Mouse (Mus musculus) c-Kit-positive CD71-positive TER-119-positive erythroid progenitor cells, embryonic 14.5 days (primary cell): Measurements from ENCODE around the gene D330020A13Rik.
"Not testable (repeated sequence)": the region's sequence is repeated elsewhere in the genome, so short reads cannot be mapped to it uniquely, and the experiment has no call there.

ENCODE experiments used
- DNase-seq: peaks from one replicate; pipeline ENCODE4 v3.0.0-alpha.2; 2013; ENCODE audit warnings: low spot score

The D330020A13Rik gene

DNA sequence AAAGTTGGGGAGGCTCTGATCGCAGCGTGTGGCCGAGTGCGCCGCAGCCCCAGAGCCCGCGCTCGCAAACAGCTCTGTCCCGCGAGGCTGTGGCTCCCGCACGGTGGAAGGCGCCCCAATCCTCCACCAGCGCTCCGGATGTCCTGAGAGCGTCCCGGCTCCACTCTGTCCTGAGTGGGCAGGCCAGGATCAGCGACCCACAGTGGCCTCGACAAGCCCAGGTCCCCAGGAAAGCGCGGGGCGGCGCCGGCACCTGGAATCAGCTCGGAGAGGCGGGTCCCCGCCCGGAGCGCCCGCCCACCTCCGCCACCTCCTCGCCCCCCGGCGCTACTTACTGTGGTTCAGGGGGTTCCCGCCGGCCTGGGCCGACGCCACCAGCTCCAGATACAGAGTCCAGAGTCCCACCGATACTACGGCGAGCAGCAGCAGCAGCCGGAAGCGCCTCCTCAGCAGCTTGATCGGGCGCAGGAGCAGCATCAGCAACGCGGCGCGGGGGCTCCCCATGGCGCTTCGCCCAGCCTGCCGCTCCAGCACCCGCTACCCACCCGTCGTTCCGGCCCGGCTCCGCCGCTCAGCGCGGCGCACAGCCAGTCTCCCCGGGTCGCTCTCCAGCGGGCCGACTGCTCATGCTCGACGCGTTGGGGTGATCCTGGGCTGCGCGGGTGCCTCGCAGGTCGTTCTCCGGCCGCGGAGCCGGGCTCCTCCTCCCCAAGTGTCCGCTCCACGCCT, at the start of gene D330020A13Rik, which contains the start of gene B4galnt3:
Gene D330020A13Rik (plus strand): TSS at position 309 of the 729 bp plus-strand sequence.
Gene B4galnt3 (minus strand): TSS at position 504 of the 729 bp plus-strand sequence.
- DNase-seq = no peak

DNA sequence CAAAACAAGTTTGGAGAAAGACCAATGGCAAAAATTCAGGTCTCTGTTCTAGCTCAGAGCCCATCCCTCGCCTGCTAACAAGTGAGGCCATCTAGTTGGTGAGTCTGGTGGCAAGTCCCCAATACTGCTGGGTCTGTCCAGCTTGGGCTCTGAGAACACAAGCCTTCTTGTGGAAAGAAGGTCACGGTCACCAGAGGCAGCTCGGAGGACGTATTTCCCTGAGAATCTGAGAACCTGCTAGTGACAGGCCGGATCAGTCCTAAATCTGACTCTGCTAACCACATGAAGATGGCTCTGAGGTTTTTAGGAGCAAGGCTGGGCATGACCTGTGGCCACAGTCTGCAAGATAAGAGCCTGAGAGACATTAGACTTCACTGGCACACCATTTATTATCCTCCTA, 47.5 kb upstream of the D330020A13Rik start:
- no peak for DNase-seq

DNA sequence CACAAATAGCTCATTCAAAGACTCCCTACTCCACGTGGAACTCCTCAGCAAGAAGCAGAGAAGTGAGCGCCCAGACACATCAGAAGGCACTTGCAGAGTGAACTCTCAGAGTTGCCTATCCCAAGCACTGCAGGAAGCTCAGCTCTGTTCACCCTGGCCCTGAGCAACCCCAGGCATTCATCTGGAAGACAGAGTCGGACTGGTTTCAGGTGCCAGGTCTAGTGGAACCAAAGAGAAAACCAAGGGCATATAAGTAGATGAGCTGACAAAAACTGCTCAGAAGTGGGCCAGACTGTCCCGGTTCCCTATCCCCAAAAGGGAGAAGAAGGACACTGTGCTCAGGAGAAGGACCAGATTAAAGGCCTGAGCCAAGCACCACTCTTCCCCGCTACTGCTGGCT, 44.3 kb upstream of the D330020A13Rik start:
- no peak for DNase-seq

DNA sequence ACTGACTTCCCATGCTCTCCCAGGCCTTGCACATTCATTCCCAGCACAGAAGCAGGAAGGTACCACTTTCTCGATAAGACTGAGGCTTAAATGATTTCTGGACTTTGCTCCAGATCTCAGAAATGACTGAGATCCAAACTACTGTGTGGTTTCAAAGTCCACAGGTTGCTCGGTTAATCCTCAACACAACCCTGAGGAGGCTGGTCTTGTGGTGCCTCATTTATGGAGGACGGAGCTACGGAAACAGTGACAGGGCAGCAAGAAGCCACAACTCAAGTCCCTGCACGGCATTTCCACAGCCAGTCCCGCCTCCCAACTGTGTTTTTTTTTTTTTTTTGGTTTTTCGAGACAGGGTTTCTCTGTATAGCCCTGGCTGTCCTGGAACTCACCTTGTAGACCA, 43.2 kb upstream of the D330020A13Rik start:
- DNase-seq = no peak

DNA sequence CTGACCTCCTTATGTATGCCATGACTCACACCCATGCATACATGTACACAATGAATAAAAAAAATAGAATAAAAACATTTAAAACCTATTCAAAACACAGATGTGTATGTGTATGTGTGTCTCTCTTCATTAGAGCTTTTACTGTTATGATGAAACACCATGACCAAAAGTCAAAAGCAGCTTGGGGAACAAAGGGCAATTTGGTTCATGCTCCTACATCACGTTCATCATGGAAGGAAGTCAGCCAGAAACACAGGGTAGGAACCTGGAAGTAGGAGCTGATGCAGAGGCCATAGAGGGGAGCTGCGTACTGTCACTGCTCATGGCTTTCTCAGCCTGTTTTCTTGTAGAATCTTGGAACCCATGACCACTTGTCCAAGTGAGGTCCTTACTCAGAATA, 41.4 kb upstream of the D330020A13Rik start:
- no peak for DNase-seq

DNA sequence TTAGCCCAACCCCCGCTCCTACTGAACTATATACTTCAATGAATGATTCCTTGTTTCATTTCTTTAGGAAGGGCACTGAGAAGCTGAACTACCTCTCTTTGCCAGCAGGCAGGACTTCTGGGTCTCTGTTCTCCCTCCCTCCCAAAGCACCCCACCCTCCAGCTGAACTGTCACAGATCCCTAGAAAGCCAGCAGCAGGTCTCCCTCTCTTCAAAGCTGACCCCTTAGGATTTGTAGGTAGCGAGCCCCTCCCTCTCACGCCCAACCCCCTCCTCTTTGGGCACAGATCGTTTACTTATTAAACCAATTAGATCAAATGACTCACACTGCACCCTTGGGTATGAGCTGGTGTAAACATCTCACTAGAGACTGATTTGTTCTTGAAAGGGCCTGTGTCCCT, 39.5 kb upstream of the D330020A13Rik start:
- DNase-seq = no peak

DNA sequence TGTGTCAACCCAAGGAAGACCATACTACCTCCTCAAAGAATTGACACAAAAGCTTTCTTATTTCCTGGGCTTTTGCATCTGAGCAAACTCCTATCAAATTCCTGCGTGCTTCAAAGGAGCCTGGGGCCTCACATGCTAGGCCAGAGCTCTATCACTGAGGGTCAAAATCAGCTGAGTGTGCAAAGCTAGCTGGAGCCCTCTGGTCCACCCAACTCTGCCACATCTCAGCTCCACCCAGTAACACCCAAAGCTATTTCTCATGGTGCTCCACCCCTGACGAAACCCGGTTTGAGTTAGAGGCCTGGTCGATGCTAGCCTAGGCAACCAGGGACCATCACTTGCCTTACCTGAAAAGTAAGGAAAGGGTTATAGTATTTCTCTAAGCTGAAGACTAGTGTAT, 39.0 kb upstream of the D330020A13Rik start:
- no peak for DNase-seq

DNA sequence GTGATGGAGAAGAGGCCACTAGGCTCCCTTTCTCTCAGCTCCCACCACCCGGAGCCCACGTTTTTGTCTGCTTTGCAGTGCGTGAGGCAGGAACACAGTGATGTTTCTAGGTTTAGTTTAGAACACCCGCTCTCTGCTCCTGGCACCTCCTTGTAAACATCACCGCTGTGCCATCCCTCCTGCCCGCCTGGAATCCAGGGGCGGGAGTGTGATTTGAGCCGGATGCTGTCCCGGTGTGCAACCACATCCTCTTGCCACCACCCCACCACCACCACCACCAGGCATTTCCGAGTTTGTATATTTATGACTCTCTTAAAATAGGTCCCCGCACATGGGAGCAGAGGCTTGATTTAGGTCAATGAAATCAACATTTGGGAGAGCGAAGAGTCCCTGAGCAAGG, 38.5 kb upstream of the D330020A13Rik start:
- DNase-seq = no peak

DNA sequence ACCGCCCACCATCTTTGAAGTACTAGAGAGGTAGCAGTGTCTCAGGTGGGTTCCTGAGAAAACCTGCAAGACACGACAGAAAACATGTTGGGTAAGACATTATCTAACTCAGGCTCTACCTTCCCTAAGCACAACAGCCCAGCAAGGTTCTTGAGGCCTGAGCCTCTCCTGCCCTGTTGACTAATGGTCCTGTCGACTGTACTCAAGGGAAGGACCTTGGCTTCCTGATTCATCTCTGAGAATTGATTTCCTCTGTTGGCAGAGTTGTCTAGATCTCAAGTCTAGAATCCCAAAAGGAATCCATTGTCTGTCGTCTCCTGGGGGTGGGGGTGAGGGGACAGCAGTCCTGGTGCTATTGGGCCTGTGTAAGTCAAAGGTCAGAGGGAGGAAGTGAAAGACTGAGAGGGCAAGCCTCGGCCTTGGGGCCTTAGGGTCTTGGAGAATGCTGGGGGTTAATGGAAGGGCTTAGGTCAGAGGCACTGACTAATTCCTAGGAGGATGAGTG, 37.7 kb upstream of the D330020A13Rik start:
- no peak for DNase-seq

DNA sequence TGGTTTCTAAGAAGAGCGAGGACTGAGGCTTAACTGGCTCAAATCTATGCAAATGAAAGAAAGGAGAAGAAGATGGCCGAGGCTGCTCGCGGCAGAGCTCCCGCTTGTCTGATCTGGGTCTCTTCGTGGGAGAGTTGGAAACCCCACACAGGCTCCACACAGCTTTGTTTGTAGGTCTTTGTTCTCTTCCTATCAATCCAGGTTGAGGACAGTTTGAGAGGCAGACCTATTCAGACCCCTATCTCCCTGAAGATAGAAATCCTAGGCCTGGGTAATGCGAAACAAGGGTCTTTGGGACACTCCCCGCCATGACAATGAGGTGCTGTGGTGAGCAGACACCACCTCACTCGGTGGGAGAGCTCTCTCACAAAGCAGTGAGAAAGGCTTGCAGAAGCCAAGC, 34.7 kb upstream of the D330020A13Rik start:
- DNase-seq = no peak

DNA sequence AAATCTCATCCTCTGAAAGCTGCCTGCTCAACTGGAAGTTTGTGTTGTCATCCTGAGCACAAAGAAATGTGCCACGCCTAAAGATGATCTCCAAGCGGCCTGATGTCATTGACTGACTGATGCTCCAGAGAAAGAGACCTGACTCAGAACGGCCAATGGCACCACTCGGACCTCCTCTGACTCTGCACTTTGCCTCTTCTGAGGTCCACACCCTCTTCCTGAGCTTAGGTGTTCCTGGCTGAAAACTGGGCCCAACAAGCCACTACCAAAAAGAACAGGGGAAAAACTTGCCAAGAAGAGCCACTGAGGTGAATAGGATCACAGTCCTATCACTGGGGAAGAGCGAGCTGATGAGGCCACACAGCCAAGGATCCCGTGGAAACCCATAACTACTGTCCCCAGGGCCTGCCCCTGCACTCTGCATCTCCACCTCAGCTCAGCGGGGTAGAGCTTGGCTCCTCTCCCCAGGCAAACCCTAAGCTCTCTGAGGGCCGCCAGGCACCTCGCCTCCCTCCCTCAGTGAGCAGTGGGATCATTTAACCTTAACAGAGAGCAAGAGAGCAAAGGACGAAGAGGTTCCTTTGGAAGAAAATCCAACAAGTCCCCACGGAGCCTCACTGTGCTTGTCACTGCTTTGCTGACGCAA, 31.2 kb upstream of the D330020A13Rik start:
- DNase-seq = no peak

DNA sequence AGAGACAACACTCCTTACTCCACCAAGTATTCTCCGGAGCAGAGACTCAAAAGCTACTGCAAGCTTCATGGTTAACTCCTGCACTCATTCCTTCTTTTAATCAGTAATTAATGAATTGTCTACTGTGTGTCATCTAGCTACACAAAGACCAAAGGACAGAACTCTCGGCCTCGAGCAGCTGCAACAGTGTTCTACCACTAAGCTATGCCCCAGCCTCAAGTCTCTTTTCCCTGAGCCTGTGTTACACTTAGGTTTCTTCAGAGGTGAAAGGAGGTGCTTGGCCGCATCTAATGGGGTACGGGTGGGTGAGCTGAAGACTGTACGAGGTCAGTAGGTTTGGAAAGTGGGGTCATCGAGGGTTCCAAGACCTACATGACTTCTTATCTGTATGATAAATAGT, 30.6 kb upstream of the D330020A13Rik start:
- no peak for DNase-seq

DNA sequence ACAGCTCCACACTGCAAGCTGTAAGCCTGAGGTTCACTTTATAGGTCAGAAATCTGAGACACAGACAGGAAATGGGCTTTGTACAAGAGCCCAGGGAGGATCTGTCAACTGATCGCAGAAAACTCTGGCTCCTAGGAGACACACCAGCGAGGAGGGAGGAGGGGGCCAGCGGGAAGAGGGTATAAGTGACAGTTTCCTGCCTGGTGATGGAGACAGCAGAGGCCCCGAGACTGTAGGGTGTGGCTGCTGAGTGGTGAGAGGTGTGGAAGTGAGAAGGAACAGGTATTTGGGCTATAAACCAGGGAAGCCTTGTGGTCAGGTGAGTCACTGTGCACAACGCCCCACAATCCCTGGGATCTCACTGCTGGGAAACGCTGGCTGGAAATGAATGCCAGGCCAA, 30.0 kb upstream of the D330020A13Rik start:
- DNase-seq = no peak

DNA sequence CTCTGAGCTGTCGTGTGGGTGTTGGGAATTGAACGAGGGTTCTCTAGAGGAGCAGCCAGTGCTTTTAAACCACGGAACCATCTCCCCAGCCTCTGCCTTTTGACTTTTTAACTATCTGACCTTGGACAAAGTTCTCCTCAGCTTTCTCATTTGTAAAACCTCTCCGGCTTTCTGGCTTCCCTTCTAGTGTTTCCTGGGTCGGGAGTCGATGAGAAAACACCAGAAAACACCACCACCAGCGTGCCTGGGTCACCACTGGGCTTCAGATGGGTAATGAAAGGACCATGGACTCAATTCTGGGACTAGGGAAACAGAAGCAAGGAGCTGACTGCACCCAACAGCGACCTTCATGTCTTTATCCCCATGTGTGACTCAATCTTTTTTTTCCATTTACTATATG, 20.0 kb upstream of the D330020A13Rik start:
- DNase-seq = no peak

DNA sequence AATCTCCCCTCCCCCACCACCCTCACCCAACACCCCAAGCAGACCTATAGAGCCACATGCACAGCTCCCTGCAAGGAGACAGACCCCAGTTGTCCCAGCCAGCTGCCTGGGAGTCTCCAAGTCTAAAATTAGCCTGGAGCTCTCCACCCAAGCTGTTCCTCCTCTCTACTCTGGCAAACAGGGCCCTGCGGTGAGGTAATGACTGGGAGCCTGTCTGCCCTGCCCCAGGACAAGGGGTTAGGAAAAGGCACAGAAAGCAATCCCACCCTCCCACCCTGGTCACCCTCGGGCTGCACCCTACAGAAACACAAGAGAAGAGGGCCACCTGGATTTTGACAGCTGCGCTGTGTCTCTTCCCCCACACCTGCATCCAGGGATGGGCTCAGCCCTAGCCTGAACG, 19.3 kb upstream of the D330020A13Rik start:
- no peak for DNase-seq

DNA sequence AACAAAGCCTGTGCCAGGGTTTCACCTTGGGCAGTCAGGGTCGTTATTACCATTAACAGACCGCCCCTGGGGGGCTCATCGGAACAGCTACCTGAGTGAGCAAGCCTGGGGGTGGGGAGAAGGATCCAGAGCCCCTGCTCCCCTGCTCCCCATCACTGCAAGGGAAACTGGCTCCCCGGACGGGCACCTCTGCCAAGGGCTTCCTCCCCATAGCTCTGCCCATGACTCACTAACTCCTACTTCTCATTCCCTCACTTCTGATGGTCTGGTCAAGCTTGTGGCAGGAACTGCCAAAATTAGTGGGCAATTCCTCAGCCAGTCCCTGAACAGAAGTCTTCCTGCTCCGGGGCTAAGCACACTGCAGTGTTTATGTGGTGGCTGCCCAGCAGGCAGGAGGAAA, 18.9 kb upstream of the D330020A13Rik start:
- DNase-seq = no peak

DNA sequence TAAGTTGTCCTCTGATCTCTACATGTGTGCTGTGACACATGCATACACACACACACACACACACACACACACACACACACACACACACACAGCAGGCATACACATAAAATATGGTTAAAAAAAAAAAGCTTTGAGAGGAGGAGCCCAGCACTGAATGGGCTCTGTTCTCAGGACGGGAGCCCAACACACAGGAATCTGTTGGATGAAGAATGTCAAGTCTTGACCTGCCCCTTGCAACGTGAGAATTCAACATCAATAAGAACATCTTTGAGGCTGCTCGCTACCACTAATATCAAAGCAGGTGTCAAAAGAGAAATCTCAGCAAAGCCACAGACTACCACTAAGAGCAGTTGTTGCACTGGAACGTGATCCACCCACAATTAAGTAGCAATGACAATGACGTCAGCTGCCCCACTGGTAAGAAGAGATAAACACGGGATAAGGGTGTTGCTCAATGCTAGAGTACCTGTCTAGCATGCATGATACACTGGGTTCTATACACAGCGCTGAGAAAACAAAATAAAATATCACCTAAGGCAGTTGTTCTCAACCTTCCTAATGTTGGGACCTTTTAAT, 17.2 kb upstream of the D330020A13Rik start:
- DNase-seq = no peak

DNA sequence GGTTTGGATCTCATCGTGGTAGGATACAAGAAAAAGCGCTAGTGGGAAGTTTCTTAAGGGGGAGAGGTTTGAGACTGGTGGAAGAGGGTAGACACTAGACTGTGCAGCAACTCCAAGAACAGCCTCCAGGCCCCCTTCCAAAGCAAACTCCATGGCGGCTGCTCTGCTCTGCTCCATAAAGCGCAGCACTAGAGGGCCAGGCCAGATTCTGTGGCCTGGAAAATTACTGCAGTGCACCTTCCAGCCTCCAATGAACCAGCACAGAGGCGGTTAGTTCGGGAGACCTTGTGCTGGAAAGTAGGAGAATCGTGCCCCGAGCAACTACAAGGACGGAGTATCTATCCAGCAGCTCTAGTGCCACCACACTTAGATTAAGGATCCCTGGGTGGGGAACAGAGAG, 6.9 kb upstream of the D330020A13Rik start:
- no peak for DNase-seq

DNA sequence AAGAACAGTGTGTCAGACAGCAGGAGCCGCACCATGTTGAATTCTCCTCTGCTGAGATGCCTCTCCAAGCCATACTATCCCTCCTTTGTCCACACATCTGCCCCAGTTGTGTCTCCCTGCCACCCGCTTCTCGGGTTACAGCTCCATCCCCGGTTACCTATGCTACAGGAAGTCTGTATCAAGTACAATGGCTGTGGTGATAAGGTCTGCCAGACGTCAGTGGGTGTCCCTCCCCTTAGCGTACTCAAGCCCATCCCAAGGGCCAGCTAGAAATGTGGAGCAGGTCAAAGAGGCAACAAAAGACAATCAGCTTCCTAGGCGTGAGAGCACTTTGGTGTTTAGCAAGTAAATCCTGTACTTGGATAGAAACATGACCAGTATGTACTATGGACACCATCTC, 5.6 kb upstream of the D330020A13Rik start:
- no peak for DNase-seq

DNA sequence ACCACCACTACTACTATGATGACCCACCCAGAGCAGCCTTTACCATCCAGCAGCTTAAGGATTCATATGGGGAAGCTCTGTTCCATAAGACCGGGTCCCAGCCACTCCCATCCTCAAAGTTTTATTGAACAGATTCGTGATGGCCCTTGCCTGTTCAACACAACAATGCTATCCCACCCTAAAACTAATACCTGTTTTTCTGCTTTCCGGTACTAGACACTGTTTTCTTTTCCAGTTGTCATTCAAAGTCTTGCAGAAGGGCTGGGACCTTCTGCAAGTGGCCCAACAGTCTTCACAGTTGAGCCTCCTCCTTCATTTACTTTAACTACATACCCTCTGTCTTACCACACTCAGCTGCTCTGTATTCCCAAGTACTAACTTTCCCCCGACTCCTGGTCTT, 4.7 kb upstream of the D330020A13Rik start:
- DNase-seq = no peak

DNA sequence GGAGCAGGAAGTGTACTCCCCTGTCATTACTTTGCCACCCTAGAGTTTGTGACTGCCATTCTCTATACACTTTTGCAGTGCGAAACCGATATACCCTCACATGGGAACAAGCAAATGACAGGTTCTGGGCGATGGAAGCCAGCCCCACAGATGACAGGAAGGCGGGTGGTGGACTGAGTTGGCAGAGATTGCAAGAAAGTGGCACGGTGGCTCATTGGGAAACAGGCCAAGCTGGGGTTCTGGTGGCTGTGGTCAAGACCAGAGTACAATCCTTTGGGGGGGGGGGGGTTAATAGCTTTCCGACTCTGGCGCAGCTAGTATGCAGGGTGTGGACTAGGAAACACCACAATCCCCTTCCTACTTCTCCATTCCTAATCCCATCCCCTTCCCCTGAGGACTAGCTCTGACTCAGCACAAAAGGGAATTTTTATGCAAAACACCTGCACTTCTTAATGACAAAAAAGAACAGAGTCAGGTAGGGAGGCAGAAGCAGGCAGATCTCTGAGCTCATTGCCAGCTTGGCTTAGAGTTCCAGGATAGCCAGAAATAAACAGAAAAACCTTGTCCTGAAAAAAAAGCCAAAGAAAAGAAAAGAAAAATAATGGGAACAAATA, 2.7 kb upstream of the D330020A13Rik start:
- no peak for DNase-seq

DNA sequence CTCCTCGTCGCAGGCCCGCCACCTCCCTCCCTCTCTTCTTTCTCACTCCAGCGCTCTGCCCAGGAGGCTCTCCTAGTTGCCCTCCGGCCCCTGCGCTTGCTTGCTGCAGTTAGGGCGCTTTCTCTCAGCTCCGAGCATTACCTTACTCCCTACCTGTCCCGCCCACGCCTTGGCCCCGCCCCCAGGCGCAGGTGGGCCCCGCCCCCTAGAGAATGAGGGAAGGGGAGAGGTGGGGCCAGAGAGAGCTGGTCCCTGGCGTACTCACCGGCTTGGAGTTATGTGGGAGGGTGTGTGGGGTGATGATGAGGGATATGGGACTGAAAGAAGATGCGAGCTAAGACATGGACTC, 595 bp downstream of the D330020A13Rik start:
- no peak for DNase-seq

DNA sequence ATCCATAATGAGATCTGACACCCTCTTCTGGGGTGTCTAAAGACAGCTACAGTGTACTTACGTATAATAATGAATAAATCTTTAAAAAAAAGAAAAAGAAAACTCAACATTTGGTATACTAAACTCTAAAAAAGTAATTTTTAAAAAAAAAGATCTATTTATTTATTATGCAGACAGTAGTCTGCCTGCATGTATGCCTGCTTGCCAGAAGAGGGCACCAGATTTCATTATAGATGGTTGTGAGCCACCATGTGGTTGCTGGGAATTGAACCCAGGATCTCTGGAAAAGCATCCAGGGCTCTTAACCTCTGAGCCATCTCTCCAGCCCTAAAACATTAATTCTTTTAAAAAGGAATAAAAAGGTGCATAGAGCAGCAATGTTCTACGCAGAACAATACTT, 2.4 kb downstream of the D330020A13Rik start:
- DNase-seq = not testable (repeated sequence)
